Mouse (Mus musculus): ENCODE measurements around the gene Rab30. TPM values are rescaled to one million over a fixed set of nuclear protein-coding genes. Genes with fewer than 3 reads are reported as not detected.

Gene Rab30
- polyA plus RNA-seq, 1 experiment from 2014 or later: 20.9 TPM

GRCm38 (mm10) chr7:92874116-92874675 is 132.8 kb downstream of the Rab30 start, which contains the start of the genes Ddias and Prcp:
Gene Ddias (minus strand): TSS chr7:92874247.
Gene Prcp (plus strand): TSS chr7:92874470.
- Histone ChIP-seq H3K27me3 (ENCODE audit: control insufficient read depth, insufficient read depth, low read length) (no peaks in the 10 kb centered on the region), H3K27ac (ENCODE audit: low read length) (peak within 1 kb of the TSS; percentile 96), H3K4me3 (replicated peaks; ENCODE audit: low read length) (peak within 1 kb of the TSS; percentile 76), H3K4me2 (ENCODE audit: low read depth, low read length) (peak within 1 kb of the TSS; percentile 86), H3K4me1 (ENCODE audit: control insufficient read depth, insufficient read depth, low read length) (peaks cover 18% of the 10 kb centered on the region), H3K9ac (ENCODE audit: low read length) (peak within 1 kb of the TSS; percentile 76), H3K9me3 (replicated peaks; ENCODE audit: control insufficient read depth, low read length) (no peaks in the 10 kb centered on the region), H3K36me3 (ENCODE audit: control insufficient read depth, insufficient read depth, low read length) (no peaks in the 10 kb centered on the region)
- under 1% methylated on average over 53 of the region's 53 CpGs for WGBS
- peak; percentile 87 for ATAC-seq (ENCODE audit: insufficient read depth, low FRiP score)

- peak overlapping the region; percentile 96 for H3K27ac ChIP-seq (ENCODE audit: low read length)
- WGBS: under 1% methylated on average over 29 of the region's 29 CpGs
- no peaks in the 10 kb centered on the region for H3K36me3 ChIP-seq (ENCODE audit: control insufficient read depth, insufficient read depth, low read length)
- peak overlapping the region; percentile 76 for H3K4me3 ChIP-seq (replicated peaks; ENCODE audit: low read length)
- H3K9me3 ChIP-seq (replicated peaks; ENCODE audit: control insufficient read depth, low read length): no peaks in the 10 kb centered on the region
- H3K9ac ChIP-seq (ENCODE audit: low read length): peak overlapping the region; percentile 76
- no peaks in the 10 kb centered on the region for H3K27me3 ChIP-seq (ENCODE audit: control insufficient read depth, insufficient read depth, low read length)
- ATAC-seq (ENCODE audit: insufficient read depth, low FRiP score): peak; percentile 91
- peak overlapping the region; percentile 86 for H3K4me2 ChIP-seq (ENCODE audit: low read depth, low read length)
- peaks cover 18% of the 10 kb centered on the region for H3K4me1 ChIP-seq (ENCODE audit: control insufficient read depth, insufficient read depth, low read length)
Observed at GRCm38 (mm10) chr7:92874761-92875408, 133.5 kb downstream of the Rab30 start.

DNA sequence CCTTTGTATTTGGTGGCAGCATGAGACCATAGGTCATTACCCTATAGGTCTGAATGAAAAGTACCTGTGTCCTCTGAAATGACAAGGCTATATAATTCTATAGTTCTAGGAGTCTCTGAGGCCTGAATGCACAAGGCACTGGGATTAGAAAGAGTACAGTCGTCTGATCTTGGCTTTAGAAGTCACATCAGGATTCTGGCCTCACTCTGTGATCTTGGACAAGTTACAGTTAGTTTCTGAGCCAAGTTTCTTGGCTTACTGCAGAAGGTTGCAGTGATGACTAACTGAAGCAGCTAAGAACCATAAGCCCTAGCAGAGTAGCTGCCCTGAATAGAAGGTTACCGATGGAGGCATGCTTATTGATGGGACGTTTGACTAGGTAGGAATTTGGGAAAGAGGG is 134.7 kb downstream of the Rab30 start:
- Histone ChIP-seq H3K9me3 (replicated peaks; ENCODE audit: control insufficient read depth, low read length) (no peaks in the 10 kb centered on the region), H3K9ac (ENCODE audit: low read length) (no peak overlapping the region; the same call in 1 of the 2 replicates), H3K4me2 (ENCODE audit: low read depth, low read length) (peak overlapping the region; percentile 86), H3K4me1 (ENCODE audit: control insufficient read depth, insufficient read depth, low read length) (peaks cover 18% of the 10 kb centered on the region), H3K4me3 (replicated peaks; ENCODE audit: low read length) (peak overlapping the region; percentile 76), H3K36me3 (ENCODE audit: control insufficient read depth, insufficient read depth, low read length) (no peaks in the 10 kb centered on the region), H3K27me3 (ENCODE audit: control insufficient read depth, insufficient read depth, low read length) (no peaks in the 10 kb centered on the region), H3K27ac (ENCODE audit: low read length) (peak overlapping the region; percentile 54)
- WGBS: 31% methylated on average over 3 of the region's 3 CpGs
- no peak for ATAC-seq (ENCODE audit: insufficient read depth, low FRiP score)

DNA sequence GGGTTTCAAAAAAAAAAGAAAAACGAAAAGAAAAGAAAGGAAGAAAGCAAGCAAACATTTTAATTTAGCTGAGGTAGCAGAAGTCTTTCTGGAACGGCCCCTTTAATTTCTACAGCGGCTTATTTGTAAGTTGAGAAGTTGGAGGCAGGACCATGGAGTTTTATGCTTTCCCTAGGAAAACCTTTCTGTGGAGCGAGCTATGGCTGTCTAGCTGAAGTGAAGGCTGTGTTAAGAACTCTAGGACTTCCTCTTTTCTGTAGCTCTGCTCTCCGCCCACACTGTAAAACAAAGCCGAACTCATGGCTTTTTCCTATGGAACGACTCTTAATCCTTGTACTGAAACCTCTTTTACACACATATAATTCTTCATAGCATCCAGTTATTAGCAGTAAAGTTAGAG is 135.1 kb downstream of the Rab30 start:
- Histone ChIP-seq H3K4me3 (replicated peaks; ENCODE audit: low read length) (peak overlapping the region; percentile 39), H3K36me3 (ENCODE audit: control insufficient read depth, insufficient read depth, low read length) (no peaks in the 10 kb centered on the region), H3K9me3 (replicated peaks; ENCODE audit: control insufficient read depth, low read length) (no peaks in the 10 kb centered on the region), H3K27me3 (ENCODE audit: control insufficient read depth, insufficient read depth, low read length) (no peaks in the 10 kb centered on the region), H3K4me1 (ENCODE audit: control insufficient read depth, insufficient read depth, low read length) (peaks cover 18% of the 10 kb centered on the region), H3K27ac (ENCODE audit: low read length) (peak overlapping the region; percentile 60), H3K4me2 (ENCODE audit: low read depth, low read length) (peak overlapping the region; percentile 86), H3K9ac (ENCODE audit: low read length) (peak overlapping the region; percentile 52)
- no peak for ATAC-seq (ENCODE audit: insufficient read depth, low FRiP score)
- WGBS: 24% methylated on average over 7 of the region's 7 CpGs

DNA sequence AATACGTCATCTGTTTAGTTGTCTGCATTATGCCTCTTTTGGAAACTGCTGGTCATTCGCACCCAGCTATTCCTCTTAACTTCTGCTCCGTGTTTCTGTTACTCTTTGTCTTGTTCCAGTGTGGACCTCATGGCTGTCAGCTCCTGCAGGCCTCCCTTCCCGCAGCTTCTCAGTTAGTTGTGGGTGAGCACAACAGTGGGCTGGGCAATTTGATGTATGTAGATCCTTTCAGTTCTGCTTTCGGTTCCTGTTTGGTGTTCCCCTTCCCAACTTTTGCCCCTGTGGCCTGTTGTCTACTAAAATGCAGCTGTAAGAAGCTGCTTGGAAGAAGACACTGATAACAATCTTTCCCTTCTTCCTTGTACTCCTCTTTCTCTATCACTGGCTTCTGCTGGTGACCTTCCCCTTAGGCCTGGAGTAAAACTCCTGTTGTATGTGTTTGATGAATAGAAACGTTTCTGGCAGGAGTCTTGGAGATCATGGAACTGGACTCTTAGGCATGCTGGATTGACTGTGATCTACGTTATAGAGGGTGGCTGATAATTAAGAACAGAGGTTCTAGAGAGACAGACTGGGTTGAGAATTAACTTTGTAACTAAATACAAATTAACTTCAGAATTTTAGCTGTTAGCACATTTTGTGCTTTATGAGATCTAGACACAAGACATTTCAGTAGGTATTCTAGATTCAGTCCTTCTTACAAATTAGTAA is 137.3 kb downstream of the Rab30 start:
- no peak for ATAC-seq (ENCODE audit: insufficient read depth, low FRiP score)
- Histone ChIP-seq H3K4me1 (ENCODE audit: control insufficient read depth, insufficient read depth, low read length) (peaks cover 12% of the 10 kb centered on the region), H3K27ac (ENCODE audit: low read length) (no peak overlapping the region), H3K4me2 (ENCODE audit: low read depth, low read length) (no peak overlapping the region), H3K9me3 (replicated peaks; ENCODE audit: control insufficient read depth, low read length) (no peaks in the 10 kb centered on the region), H3K4me3 (replicated peaks; ENCODE audit: low read length) (no peak overlapping the region), H3K27me3 (ENCODE audit: control insufficient read depth, insufficient read depth, low read length) (no peaks in the 10 kb centered on the region), H3K9ac (ENCODE audit: low read length) (no peak overlapping the region), H3K36me3 (ENCODE audit: control insufficient read depth, insufficient read depth, low read length) (no peaks in the 10 kb centered on the region)
- WGBS: 74% methylated on average over 7 of the region's 7 CpGs

DNA sequence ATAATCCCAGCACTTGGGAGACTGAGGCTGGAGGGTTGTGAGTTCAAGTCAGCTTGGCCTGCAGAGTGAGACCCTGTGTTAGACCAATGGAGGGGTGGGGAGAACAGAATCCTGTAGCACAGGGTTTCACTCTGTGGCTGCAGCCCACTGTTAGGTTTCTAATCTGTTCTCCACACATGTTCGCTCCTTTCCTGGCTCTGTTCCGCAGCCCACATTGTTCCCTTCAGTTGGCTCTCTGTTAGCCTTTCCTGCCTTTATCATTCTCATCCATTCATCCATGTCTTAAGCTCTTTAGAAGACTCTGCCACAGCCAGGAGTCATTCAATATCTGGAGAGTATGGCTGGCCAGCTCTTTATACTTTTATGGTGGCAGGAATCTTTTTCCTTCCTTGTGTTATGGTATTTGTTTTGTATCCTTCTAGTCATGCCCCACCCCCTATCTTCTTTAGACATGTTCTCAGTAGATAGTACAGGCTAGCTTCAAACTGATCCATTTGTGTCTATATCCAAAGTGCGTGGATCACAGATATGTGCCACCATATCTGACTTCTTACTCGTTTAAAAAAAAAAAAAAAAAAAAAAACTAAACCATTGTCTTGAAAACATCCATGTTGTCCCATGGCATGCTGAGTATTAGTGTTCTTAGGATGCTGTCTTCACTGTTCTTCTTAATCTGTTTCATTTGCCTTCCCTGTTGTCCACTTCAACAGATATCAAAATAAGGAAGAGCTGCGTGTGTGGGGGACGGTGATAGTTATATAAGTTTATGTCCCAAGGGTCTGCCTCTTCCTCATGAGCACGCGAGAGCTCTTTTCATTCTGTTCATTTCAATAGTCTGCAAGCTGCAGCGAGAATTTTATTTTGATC is 142.7 kb downstream of the Rab30 start:
- Histone ChIP-seq H3K36me3 (ENCODE audit: control insufficient read depth, insufficient read depth, low read length) (no peaks in the 10 kb centered on the region), H3K27ac (ENCODE audit: low read length) (no peak overlapping the region), H3K4me1 (ENCODE audit: control insufficient read depth, insufficient read depth, low read length) (no peaks in the 10 kb centered on the region), H3K4me2 (ENCODE audit: low read depth, low read length) (no peak overlapping the region), H3K4me3 (replicated peaks; ENCODE audit: low read length) (no peak overlapping the region), H3K9ac (ENCODE audit: low read length) (no peak overlapping the region), H3K9me3 (replicated peaks; ENCODE audit: control insufficient read depth, low read length) (no peaks in the 10 kb centered on the region), H3K27me3 (ENCODE audit: control insufficient read depth, insufficient read depth, low read length) (no peaks in the 10 kb centered on the region)
- ATAC-seq (ENCODE audit: insufficient read depth, low FRiP score): no peak; the same call in 1 of the 2 replicates
- 85% methylated on average over 9 of the region's 9 CpGs for WGBS

DNA sequence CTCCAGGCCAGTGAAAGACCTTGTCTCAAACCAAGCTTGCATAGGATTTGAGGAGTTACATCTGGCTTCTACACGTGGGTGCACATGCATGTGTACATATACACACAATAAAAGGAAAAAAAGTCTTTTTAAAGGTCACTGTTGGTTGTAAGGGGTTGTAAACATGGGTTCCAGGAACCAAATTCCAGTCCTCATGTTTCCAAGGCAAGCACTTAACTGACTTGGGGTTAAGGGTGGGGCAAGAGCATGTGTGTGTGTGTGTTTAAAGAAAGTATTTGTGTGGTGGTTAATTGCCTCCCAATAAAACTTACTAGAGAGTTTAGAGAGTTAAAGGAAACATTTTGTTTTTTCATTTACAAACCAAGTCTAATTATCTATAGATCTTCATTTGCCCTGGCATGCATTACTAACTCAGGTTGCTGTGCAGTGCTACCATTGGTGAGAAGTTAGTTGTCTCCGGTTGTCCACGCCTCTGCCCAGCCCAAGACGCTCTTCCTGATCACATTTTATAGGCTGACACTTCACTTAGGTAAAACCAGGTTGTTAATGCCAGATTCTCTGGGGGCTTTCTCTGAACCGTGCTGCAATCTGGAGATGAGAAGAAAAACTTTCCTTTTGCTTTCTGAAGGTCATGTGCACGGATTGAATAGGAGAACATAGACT is 143.7 kb downstream of the Rab30 start:
- H3K27me3 ChIP-seq (ENCODE audit: control insufficient read depth, insufficient read depth, low read length): no peaks in the 10 kb centered on the region
- WGBS: 75% methylated on average over 6 of the region's 6 CpGs
- H3K9me3 ChIP-seq (replicated peaks; ENCODE audit: control insufficient read depth, low read length): no peaks in the 10 kb centered on the region
- no peak overlapping the region for H3K4me2 ChIP-seq (ENCODE audit: low read depth, low read length)
- no peaks in the 10 kb centered on the region for H3K36me3 ChIP-seq (ENCODE audit: control insufficient read depth, insufficient read depth, low read length)
- H3K4me1 ChIP-seq (ENCODE audit: control insufficient read depth, insufficient read depth, low read length): no peaks in the 10 kb centered on the region
- H3K4me3 ChIP-seq (replicated peaks; ENCODE audit: low read length): no peak overlapping the region
- no peak overlapping the region for H3K27ac ChIP-seq (ENCODE audit: low read length)
- ATAC-seq (ENCODE audit: insufficient read depth, low FRiP score): no peak
- no peak overlapping the region for H3K9ac ChIP-seq (ENCODE audit: low read length)

GRCm38 (mm10) chr7:92886801-92887200 is 145.4 kb downstream of the Rab30 start:
- Histone ChIP-seq H3K9me3 (replicated peaks; ENCODE audit: control insufficient read depth, low read length) (no peaks in the 10 kb centered on the region), H3K4me2 (ENCODE audit: low read depth, low read length) (no peak overlapping the region), H3K36me3 (ENCODE audit: control insufficient read depth, insufficient read depth, low read length) (no peaks in the 10 kb centered on the region), H3K9ac (ENCODE audit: low read length) (no peak overlapping the region), H3K27ac (ENCODE audit: low read length) (no peak overlapping the region), H3K4me1 (ENCODE audit: control insufficient read depth, insufficient read depth, low read length) (no peaks in the 10 kb centered on the region), H3K27me3 (ENCODE audit: control insufficient read depth, insufficient read depth, low read length) (no peaks in the 10 kb centered on the region), H3K4me3 (replicated peaks; ENCODE audit: low read length) (no peak overlapping the region)
- ATAC-seq (ENCODE audit: insufficient read depth, low FRiP score): no peak
- WGBS: 83% methylated on average over 7 of the region's 7 CpGs
